Mouse (Mus musculus): ENCODE results near the gene Gm609.

Gene Gm609

GRCm38 (mm10) chr16:45392246-45392645 lies 100.5 kb downstream of the Gm609 start:
- no peak for DNase-seq (ENCODE audit: low spot score)

GRCm38 (mm10) chr16:45391680-45392079 lies 101.1 kb downstream of the Gm609 start:
- no peak for DNase-seq (ENCODE audit: low spot score)

DNA sequence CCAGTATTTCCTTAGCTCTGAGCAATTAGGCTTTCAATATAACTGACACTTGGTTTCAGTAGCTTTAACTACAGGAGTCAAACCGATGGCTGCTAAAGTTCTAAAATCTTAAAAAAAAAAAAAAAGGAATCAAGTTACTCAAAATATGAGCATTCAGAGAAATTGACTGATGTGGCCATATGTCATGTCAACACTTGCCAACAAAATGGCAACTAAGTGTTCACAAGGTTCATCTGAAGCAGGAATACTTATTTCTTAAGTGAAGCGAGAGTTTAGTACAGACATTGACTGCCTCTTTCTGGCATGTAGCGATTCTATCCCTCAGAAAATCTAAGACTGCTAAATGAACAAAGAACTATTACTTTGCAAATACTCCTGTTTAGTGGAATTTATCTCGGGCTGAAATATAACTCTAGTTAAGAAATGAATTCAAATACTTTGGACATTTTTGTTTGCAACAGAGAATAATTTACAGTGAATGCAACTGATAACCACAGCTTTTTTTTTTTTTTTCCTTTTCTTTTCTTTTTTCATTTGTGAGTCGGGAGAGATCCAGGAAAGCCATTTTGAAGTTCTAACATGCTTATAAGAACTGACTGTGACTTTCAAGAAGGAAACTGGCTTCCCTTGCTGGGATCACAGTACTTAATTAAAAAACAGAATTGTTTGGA lies 102.3 kb downstream of the Gm609 start:
- no peak for DNase-seq (ENCODE audit: low spot score)

DNA sequence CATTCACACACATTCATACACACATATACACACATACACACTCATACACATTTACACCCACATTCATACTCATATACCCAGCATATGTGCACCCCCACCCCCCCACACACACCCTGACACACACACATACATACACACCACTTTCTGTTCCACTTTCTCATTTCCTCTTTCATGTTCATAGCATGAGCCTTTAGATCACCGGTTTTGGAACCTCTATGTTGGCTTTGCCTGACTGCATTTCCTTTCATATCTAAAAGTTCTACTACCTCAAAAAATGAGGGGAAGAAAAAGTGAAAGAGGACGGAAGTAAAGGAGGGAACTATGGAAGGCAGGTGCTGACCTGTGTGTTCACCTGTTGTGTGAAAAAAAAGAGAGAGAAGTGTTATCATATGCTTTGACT lies 102.9 kb downstream of the Gm609 start:
- no peak for DNase-seq (ENCODE audit: low spot score)

GRCm38 (mm10) chr16:45389041-45389440 lies 103.7 kb downstream of the Gm609 start:
- DNase-seq (ENCODE audit: low spot score): no peak

- DNase-seq (ENCODE audit: low spot score): no peak
Measured at GRCm38 (mm10) chr16:45381811-45382210, 111.0 kb downstream of the Gm609 start.

DNA sequence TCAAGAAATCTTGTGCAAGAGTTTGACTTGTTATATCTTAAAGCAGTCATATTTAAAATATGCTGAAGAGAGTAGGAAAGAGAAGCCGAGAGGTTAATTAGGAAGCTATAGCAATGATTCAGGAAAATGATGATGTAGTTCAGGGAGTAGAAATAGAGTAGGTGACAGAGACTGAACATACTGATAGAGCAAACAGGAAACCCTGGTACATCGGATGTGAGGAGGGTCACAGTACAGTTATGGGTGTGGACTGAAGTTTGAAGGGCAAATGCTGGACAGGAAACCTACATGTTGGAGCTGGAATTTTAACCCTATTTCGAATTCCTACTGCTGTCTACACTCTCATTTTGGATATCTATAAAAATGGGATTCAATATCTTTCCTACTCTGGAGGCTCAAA lies 113.8 kb downstream of the Gm609 start:
- no peak for DNase-seq (ENCODE audit: low spot score)

GRCm38 (mm10) chr16:45378147-45378943 lies 114.4 kb downstream of the Gm609 start:
- DNase-seq (ENCODE audit: low spot score): no peak

GRCm38 (mm10) chr16:45377332-45377731 lies 115.4 kb downstream of the Gm609 start:
- no peak for DNase-seq (ENCODE audit: low spot score)

- DNase-seq (ENCODE audit: low spot score): no peak
Measured at GRCm38 (mm10) chr16:45376812-45377211, 116.0 kb downstream of the Gm609 start.

DNA sequence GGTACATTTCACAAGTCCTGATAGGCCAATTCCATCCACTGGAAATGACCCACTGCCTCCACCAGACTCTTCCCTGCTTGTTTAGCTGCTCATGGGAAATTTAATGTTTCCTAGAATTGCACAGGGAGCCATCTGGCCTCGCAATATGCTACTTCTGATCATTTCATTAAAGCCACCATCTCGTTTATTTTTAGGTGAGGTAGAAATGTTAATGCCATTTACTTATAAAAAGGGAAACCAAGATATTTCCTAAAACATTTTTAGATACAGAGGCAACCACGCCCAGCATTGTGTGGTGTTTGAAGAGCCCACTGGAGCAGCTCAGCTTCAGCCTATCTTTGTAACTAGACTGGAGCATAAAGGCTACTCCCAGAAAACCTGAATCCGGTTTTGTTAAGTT lies 116.5 kb downstream of the Gm609 start:
- no peak for DNase-seq (ENCODE audit: low spot score)

DNA sequence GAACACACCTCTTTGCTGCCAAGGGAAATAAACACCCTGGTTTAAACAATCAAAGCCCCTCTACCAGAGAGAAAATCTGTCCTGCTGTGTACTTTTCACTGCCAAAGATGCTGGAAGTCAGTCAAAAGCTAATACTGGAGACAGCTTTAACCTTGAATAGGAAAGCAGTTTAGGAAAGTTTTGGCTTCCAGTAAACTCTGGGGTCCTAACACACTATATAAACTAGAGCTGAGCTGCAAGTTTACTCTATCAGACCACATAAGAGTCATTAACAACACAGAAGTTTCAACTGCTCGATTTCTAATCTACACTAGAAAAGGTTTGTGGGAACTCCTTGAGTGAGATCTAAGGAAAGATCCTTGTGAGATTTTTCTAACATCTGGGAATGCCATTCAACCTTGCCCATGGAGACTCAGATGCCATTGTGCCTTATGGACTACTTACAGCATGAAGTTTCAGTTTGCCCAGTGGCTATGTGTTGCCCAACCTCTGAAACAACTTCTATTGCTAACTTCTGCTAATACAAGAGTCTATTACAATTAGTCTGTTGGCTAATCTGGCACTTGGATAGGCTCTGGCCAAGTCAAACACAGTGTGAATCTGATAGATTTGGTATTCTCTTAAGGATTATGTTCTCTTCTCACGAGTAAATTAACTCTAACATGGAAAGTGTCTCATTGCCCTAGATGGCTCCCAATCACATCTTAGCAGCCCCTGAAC lies 117.1 kb downstream of the Gm609 start:
- DNase-seq (ENCODE audit: low spot score): no peak

DNA sequence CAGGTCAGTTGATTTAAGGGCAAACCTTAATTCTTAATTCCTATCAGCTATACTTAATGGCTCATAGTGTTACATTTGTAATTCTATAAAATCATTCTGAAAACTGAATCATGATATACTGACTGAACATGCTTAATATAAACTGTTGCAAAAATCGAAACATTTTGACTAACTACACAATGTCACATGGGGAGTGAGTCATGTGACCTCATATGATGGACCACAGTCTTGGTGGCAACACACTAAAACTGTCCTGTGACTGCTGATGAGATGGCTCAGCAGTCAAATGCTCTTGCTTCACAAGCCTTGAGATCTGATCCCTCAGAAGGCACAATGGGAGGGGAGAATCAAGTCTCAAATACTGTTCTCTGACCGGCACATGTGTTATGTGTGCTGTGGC lies 118.7 kb downstream of the Gm609 start:
- no peak for DNase-seq (ENCODE audit: low spot score)

GRCm38 (mm10) chr16:45371076-45371475 lies 121.7 kb downstream of the Gm609 start:
- DNase-seq (ENCODE audit: low spot score): no peak

- DNase-seq (ENCODE audit: low spot score): no peak
Measured at GRCm38 (mm10) chr16:45369285-45369965, 123.3 kb downstream of the Gm609 start.

GRCm38 (mm10) chr16:45366111-45366510 lies 126.7 kb downstream of the Gm609 start:
- no peak for DNase-seq (ENCODE audit: low spot score)

- no peak for DNase-seq (ENCODE audit: low spot score)
Measured at GRCm38 (mm10) chr16:45365353-45365752, 127.4 kb downstream of the Gm609 start.

GRCm38 (mm10) chr16:45364627-45365026 lies 128.1 kb downstream of the Gm609 start:
- no peak for DNase-seq (ENCODE audit: low spot score)

DNA sequence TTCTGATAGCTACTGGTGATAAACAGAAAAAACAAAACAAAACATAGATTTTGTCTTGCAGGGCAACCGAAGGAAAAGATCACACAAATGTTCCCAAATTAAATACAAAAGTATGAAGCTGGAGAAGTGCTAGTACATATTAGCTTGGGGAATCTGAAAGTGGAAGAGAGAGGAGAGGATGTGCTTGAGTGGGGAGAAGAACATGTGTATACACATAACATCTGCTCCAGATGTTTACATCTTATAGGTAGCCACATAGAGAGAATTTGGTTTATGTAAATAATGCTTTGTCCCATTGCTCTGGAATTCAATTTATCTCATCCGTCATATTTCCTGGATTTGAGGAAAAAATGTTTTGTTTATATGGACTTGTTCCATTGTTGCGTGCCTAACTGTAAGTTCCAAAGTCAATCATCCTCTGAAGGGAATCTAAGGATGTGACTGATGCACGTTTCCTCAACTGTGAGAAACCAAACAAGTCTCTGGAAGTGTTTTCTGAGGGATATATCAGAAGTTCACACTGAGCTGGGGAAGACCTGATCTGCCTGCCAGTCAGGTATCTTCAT lies 129.2 kb downstream of the Gm609 start:
- DNase-seq (ENCODE audit: low spot score): no peak

Measured in urinary bladder, postnatal 10 days (tissue).